Mouse (Mus musculus): ENCODE measurements around the gene Nrxn3. TPM values are rescaled to one million over a fixed set of nuclear protein-coding genes. Genes with fewer than 3 reads are reported as not detected.

Nrxn3 gene
- polyA plus RNA-seq, 1 experiment from 2014 or later, result 29.2 TPM

DNA sequence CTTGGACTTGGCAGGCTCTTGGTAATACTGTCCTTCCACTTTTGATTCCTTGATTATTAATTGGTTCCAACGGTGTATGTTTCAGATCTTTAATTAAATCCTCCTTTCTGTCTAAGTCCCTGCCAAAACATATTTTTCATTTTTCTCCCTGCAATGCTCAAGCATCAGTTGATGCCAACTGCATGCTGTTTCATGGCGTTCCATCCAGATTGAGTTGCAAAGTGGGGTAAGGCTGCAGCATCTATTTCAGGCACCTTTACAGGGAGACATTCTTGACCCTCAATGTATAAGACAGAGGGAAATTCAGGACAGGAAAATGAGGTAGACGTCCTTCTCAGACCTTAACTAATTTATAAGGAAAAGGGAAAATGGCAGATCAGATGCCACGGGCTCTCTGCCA is 903.1 kb downstream of the Nrxn3 start:
- DNase-seq (ENCODE audit: low spot score) (no peak), ATAC-seq (ENCODE audit: insufficient read depth, low FRiP score, low TSS enrichment) (no peak)
- no peaks in the 10 kb centered on the region for H3K9me3 ChIP-seq (ENCODE audit: control insufficient read depth, low read length)
- no peak overlapping the region for H3K4me2 ChIP-seq (ENCODE audit: low read depth)
- H3K4me1 ChIP-seq (ENCODE audit: control insufficient read depth, insufficient read depth, low read length), result no peaks in the 10 kb centered on the region
- no peaks in the 10 kb centered on the region for H3K27me3 ChIP-seq (ENCODE audit: control insufficient read depth, insufficient read depth, low read length)
- H3K9ac ChIP-seq (ENCODE audit: low read length), result no peak overlapping the region
- H3K36me3 ChIP-seq (ENCODE audit: control insufficient read depth, insufficient read depth, low read length), result no peaks in the 10 kb centered on the region
- no peak overlapping the region for H3K27ac ChIP-seq (ENCODE audit: low read depth, low read length)
- H3K4me3 ChIP-seq (ENCODE audit: low read depth, low read length), result no peak overlapping the region
- 85% methylated on average over 4 of the region's 4 CpGs for WGBS

GRCm38 (mm10) chr12:89640046-89640445 is 917.4 kb downstream of the Nrxn3 start:
- Histone ChIP-seq H3K9me3 (ENCODE audit: control insufficient read depth, low read length) (no peaks in the 10 kb centered on the region), H3K27ac (ENCODE audit: low read depth, low read length) (no peak overlapping the region), H3K36me3 (ENCODE audit: control insufficient read depth, insufficient read depth, low read length) (no peaks in the 10 kb centered on the region), H3K9ac (ENCODE audit: low read length) (no peak overlapping the region), H3K4me2 (ENCODE audit: low read depth) (no peak overlapping the region), H3K4me1 (ENCODE audit: control insufficient read depth, insufficient read depth, low read length) (no peaks in the 10 kb centered on the region), H3K4me3 (ENCODE audit: low read depth, low read length) (no peak overlapping the region), H3K27me3 (ENCODE audit: control insufficient read depth, insufficient read depth, low read length) (no peaks in the 10 kb centered on the region)
- no peak for DNase-seq (ENCODE audit: low spot score)
- no peak for ATAC-seq (ENCODE audit: insufficient read depth, low FRiP score, low TSS enrichment)
- WGBS, result 82% methylated on average over 4 of the region's 4 CpGs

GRCm38 (mm10) chr12:89641460-89641859 is 918.8 kb downstream of the Nrxn3 start:
- no peak for DNase-seq (ENCODE audit: low spot score)
- WGBS, result 41% methylated on average over 1 of the region's 1 CpGs
- H3K36me3 ChIP-seq (ENCODE audit: control insufficient read depth, insufficient read depth, low read length), result no peaks in the 10 kb centered on the region
- H3K27ac ChIP-seq (ENCODE audit: low read depth, low read length), result no peak overlapping the region
- no peak overlapping the region for H3K9ac ChIP-seq (ENCODE audit: low read length)
- no peak overlapping the region for H3K4me2 ChIP-seq (ENCODE audit: low read depth)
- H3K4me1 ChIP-seq (ENCODE audit: control insufficient read depth, insufficient read depth, low read length), result peaks cover 2% of the 10 kb centered on the region; the same call in 1 of the 2 replicates
- H3K27me3 ChIP-seq (ENCODE audit: control insufficient read depth, insufficient read depth, low read length), result no peaks in the 10 kb centered on the region
- H3K9me3 ChIP-seq (ENCODE audit: control insufficient read depth, low read length), result no peaks in the 10 kb centered on the region
- no peak for ATAC-seq (ENCODE audit: insufficient read depth, low FRiP score, low TSS enrichment)
- no peak overlapping the region for H3K4me3 ChIP-seq (ENCODE audit: low read depth, low read length)

- Histone ChIP-seq H3K9me3 (ENCODE audit: control insufficient read depth, low read length) (no peaks in the 10 kb centered on the region), H3K4me2 (ENCODE audit: low read depth) (no peak overlapping the region), H3K4me1 (ENCODE audit: control insufficient read depth, insufficient read depth, low read length) (no peaks in the 10 kb centered on the region), H3K27ac (ENCODE audit: low read depth, low read length) (no peak overlapping the region), H3K27me3 (ENCODE audit: control insufficient read depth, insufficient read depth, low read length) (no peaks in the 10 kb centered on the region), H3K36me3 (ENCODE audit: control insufficient read depth, insufficient read depth, low read length) (no peaks in the 10 kb centered on the region), H3K4me3 (ENCODE audit: low read depth, low read length) (no peak overlapping the region), H3K9ac (ENCODE audit: low read length) (no peak overlapping the region)
- ATAC-seq (ENCODE audit: insufficient read depth, low FRiP score, low TSS enrichment) (no peak), DNase-seq (ENCODE audit: low spot score) (no peak)
- WGBS, result 85% methylated on average over 2 of the region's 2 CpGs
Observed at GRCm38 (mm10) chr12:89653211-89653610, 930.5 kb downstream of the Nrxn3 start.

DNA sequence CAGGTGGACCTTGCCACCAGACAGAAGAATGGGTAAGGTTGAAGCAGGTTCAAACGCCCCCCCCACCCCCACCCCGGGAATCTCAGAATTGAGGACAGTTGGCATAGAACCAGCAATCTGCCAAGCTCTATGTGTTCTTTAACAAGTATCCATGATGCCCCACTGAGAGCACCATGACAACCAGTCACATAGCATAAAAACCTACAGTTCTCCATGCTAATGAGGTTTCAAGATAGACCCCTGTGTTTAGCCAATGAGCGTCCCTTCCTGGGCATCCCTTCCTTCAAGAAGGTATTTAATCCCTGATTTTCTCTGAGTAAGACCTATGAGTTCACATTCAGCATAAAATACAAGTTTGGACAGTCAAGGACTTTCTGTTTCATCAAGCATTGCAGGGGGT is 938.5 kb downstream of the Nrxn3 start:
- H3K36me3 ChIP-seq (ENCODE audit: control insufficient read depth, insufficient read depth, low read length), result no peaks in the 10 kb centered on the region
- no peak overlapping the region for H3K4me3 ChIP-seq (ENCODE audit: low read depth, low read length)
- DNase-seq (ENCODE audit: low spot score), result no peak
- H3K9ac ChIP-seq (ENCODE audit: low read length), result no peak overlapping the region
- H3K9me3 ChIP-seq (ENCODE audit: control insufficient read depth, low read length), result no peaks in the 10 kb centered on the region
- no peaks in the 10 kb centered on the region for H3K4me1 ChIP-seq (ENCODE audit: control insufficient read depth, insufficient read depth, low read length)
- no peaks in the 10 kb centered on the region for H3K27me3 ChIP-seq (ENCODE audit: control insufficient read depth, insufficient read depth, low read length)
- WGBS, result 74% methylated on average over 3 of the region's 3 CpGs
- H3K27ac ChIP-seq (ENCODE audit: low read depth, low read length), result no peak overlapping the region
- ATAC-seq (ENCODE audit: insufficient read depth, low FRiP score, low TSS enrichment), result peak; percentile 73
- no peak overlapping the region for H3K4me2 ChIP-seq (ENCODE audit: low read depth)

- no peaks in the 10 kb centered on the region for H3K36me3 ChIP-seq (ENCODE audit: control insufficient read depth, insufficient read depth, low read length)
- H3K9ac ChIP-seq (ENCODE audit: low read length), result no peak overlapping the region
- no peak for ATAC-seq (ENCODE audit: insufficient read depth, low FRiP score, low TSS enrichment)
- no peak overlapping the region for H3K4me3 ChIP-seq (ENCODE audit: low read depth, low read length)
- DNase-seq (ENCODE audit: low spot score), result no peak
- H3K27ac ChIP-seq (ENCODE audit: low read depth, low read length), result no peak overlapping the region
- no peaks in the 10 kb centered on the region for H3K9me3 ChIP-seq (ENCODE audit: control insufficient read depth, low read length)
- 74% methylated on average over 2 of the region's 2 CpGs for WGBS
- no peaks in the 10 kb centered on the region for H3K4me1 ChIP-seq (ENCODE audit: control insufficient read depth, insufficient read depth, low read length)
- no peaks in the 10 kb centered on the region for H3K27me3 ChIP-seq (ENCODE audit: control insufficient read depth, insufficient read depth, low read length)
- no peak overlapping the region for H3K4me2 ChIP-seq (ENCODE audit: low read depth)
Observed at GRCm38 (mm10) chr12:89668856-89669255, 946.2 kb downstream of the Nrxn3 start.

DNA sequence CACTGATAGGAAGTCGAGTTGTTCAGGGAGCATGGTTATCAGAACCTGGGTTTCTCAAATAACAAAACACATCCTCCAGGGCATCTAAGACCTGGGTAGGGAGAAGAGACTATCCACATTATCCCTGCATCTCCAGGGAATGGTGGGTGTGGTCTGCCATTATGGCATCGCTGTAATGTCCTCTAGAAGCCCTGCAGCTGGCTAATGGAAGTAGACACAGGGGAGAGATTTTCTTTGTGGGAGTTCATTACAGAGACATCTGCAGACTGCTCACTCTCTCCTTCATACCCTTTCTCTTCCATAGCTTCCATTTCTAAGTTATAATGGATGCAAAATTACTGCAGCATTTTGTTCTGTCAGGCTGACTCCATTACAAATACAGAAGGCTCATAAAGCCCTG is 950.1 kb downstream of the Nrxn3 start:
- 66% methylated on average over 2 of the region's 2 CpGs for WGBS
- no peak for ATAC-seq (ENCODE audit: insufficient read depth, low FRiP score, low TSS enrichment)
- no peaks in the 10 kb centered on the region for H3K36me3 ChIP-seq (ENCODE audit: control insufficient read depth, insufficient read depth, low read length)

DNA sequence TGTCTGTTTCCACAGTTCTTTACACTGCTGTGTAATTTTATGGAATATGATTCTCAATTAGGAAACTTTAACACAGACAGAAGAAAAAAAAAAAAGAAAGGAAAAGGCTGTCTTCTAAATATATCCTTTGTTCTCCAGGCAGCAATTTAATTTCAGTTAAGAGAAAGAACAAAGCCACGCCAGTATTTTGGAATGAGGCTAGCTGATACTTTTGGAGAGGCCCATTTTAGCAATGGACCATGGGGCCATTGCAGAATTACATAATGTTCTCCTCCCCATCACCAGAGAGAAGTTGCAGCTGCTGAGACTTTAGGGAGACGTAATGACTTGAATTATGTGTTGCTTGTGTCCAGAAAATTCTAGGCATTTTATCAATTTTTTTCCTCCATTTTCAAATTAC is 963.0 kb downstream of the Nrxn3 start:
- Histone ChIP-seq H3K27me3 (ENCODE audit: control insufficient read depth, insufficient read depth, low read length) (no peaks in the 10 kb centered on the region), H3K27ac (ENCODE audit: low read depth, low read length) (no peak overlapping the region), H3K4me3 (ENCODE audit: low read depth, low read length) (no peak overlapping the region), H3K36me3 (ENCODE audit: control insufficient read depth, insufficient read depth, low read length) (no peaks in the 10 kb centered on the region), H3K4me2 (ENCODE audit: low read depth) (no peak overlapping the region), H3K4me1 (ENCODE audit: control insufficient read depth, insufficient read depth, low read length) (no peaks in the 10 kb centered on the region), H3K9me3 (ENCODE audit: control insufficient read depth, low read length) (no peaks in the 10 kb centered on the region), H3K9ac (ENCODE audit: low read length) (no peak overlapping the region)
- 80% methylated on average over 2 of the region's 2 CpGs for WGBS
- ATAC-seq (ENCODE audit: insufficient read depth, low FRiP score, low TSS enrichment), result no peak
- no peak for DNase-seq (ENCODE audit: low spot score)

More for the DNA sequence above, 950.1 kb downstream of the Nrxn3 start:
- H3K9me3 ChIP-seq (ENCODE audit: control insufficient read depth, low read length), result no peaks in the 10 kb centered on the region
- H3K9ac ChIP-seq (ENCODE audit: low read length), result no peak overlapping the region
- no peaks in the 10 kb centered on the region for H3K4me1 ChIP-seq (ENCODE audit: control insufficient read depth, insufficient read depth, low read length)
- DNase-seq (ENCODE audit: low spot score), result no peak
- H3K27me3 ChIP-seq (ENCODE audit: control insufficient read depth, insufficient read depth, low read length), result no peaks in the 10 kb centered on the region
- no peak overlapping the region for H3K27ac ChIP-seq (ENCODE audit: low read depth, low read length)
- H3K4me3 ChIP-seq (ENCODE audit: low read depth, low read length), result no peak overlapping the region
- no peak overlapping the region for H3K4me2 ChIP-seq (ENCODE audit: low read depth)

DNA sequence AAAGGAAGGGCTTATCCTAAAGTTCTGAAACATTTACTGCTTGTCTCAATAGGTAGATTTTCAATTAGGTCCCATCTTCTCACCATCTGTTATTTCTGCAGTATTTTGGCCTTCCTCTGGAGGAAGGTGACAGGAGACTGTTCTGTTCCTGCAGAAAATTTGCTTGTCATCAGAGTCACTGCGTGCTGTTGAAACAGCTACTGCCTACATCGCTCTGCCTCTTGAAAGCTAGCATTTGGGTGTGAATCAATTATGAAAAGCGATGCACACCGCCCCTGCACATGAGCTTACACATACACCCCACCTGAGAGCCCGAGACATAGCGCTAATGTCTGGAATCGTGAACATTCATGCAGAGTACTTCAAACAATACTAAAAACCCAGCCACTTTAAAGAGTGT is 966.4 kb downstream of the Nrxn3 start:
- H3K4me2 ChIP-seq (ENCODE audit: low read depth), result no peak overlapping the region
- no peaks in the 10 kb centered on the region for H3K9me3 ChIP-seq (ENCODE audit: control insufficient read depth, low read length)
- no peaks in the 10 kb centered on the region for H3K36me3 ChIP-seq (ENCODE audit: control insufficient read depth, insufficient read depth, low read length)
- no peaks in the 10 kb centered on the region for H3K4me1 ChIP-seq (ENCODE audit: control insufficient read depth, insufficient read depth, low read length)
- H3K27ac ChIP-seq (ENCODE audit: low read depth, low read length), result no peak overlapping the region
- no peak overlapping the region for H3K9ac ChIP-seq (ENCODE audit: low read length)
- ATAC-seq (ENCODE audit: insufficient read depth, low FRiP score, low TSS enrichment) (no peak), DNase-seq (ENCODE audit: low spot score) (no peak)
- H3K27me3 ChIP-seq (ENCODE audit: control insufficient read depth, insufficient read depth, low read length), result no peaks in the 10 kb centered on the region
- 92% methylated on average over 7 of the region's 7 CpGs for WGBS
- H3K4me3 ChIP-seq (ENCODE audit: low read depth, low read length), result no peak overlapping the region
